Mouse (Mus musculus) liver, embryonic 14.5 days (tissue): Measurements from ENCODE around the gene Evx1.

Source experiments
- CTCF ChIP-seq: IDR thresholded peaks from 2 replicates; pipeline ENCODE4 v1.5.1; 2016; ENCODE audit warnings: antibody characterized with exemption, low read depth, control low read depth
- EP300 ChIP-seq: IDR thresholded peaks from 2 replicates; pipeline ENCODE4 v1.6.1; 2016; ENCODE audit warnings: antibody characterized with exemption, low read depth

DNA sequence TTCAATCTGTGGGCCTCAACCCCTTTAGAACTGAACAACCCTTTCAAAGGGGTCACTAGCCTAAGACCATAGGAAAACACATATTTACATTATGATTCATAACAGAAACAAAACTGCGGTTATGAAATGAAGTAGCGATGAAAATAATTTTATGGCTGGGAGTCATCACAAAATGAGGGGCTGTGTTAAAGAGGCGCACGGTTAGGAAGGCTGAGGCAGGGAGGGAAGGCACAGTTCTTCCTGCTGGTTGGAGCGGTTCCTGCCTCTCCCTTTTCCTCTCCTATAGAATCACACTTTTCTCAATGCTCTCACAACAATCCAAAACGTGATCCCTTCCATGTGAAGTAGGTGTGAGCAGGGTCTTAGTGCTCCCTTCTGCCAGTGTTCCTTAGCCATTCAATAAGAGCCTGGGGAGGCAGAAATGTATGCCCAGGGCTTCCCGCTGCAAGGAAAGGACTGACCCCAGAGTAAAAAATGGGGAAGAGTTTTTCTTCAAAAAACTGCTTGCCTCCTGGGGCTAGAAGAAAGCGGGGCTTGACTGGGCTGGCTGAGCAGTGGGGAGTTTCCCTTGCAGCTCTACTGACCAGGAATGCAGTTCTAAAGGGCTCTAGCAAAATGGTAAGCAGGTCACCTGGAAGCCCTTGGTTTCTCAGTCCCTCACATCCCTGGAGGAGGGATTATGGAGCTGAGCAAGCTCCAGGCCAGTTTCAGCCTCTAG lies 37.6 kb upstream of the Evx1 start:
- TF ChIP-seq CTCF (no peak), EP300 (no peak)
